Mouse (Mus musculus) adrenal gland, postnatal 14 days (tissue): ENCODE results near the gene Olfr15. TPM values are rescaled to one million over a fixed set of nuclear protein-coding genes. Genes with fewer than 3 reads are reported as not detected.

Experiments
- DNase-seq: peaks from one replicate; pipeline ENCODE4 v3.0.0; 2021; ENCODE audit warnings: mixed read lengths
- total RNA-seq: library from RNA; stranded (reverse); gene quantifications from 2 replicates; pipeline ENCODE4 v1.2.3, GENCODE M21; 2021

Gene Olfr15
- total RNA-seq, 1 experiment from 2014 or later: not detected

GRCm38 (mm10) chr16:3872216-3873047 is 41.8 kb downstream of the Olfr15 start, which contains the start of gene Naa60:
Gene Naa60, plus strand, starts transcription at chr16:3872375.
- DNase-seq: peak; percentile 96

- no peak for DNase-seq
These were observed 45.7 kb downstream of the Olfr15 start for GRCm38 (mm10) chr16:3876346-3876745.

- DNase-seq: peak; percentile 97
These were observed 53.8 kb downstream of the Olfr15 start, which contains the start of the genes Zfp597 and Gm20695 for GRCm38 (mm10) chr16:3884201-3885064. Gene Zfp597, minus strand, starts transcription at chr16:3884561. Gene Gm20695, plus strand, starts transcription at chr16:3884648.

- peak; percentile 11 for DNase-seq
These were observed 54.5 kb downstream of the Olfr15 start for GRCm38 (mm10) chr16:3885065-3885670.

- DNase-seq: no peak
These were observed 61.1 kb downstream of the Olfr15 start for GRCm38 (mm10) chr16:3891621-3892295.

GRCm38 (mm10) chr16:3893739-3894138 is 63.1 kb downstream of the Olfr15 start:
- DNase-seq: no peak

Other genes with a start within 250 kb of the Olfr15 start
- gene Olfr161, start 239.8 kb upstream of the Olfr15 start, total RNA-seq: not detected in 2 replicates
- gene Mefv, start 112.8 kb upstream of the Olfr15 start, total RNA-seq: 0.11 and 0.26 TPM in 2 replicates
- gene Zfp263, start 86.8 kb upstream of the Olfr15 start, total RNA-seq: 19.3 and 20.5 TPM in 2 replicates
- gene Zfp174, start 16.4 kb downstream of the Olfr15 start, total RNA-seq: 3.9 and 5.6 TPM in 2 replicates
- gene Naa60, start 41.5 kb downstream of the Olfr15 start, total RNA-seq: 68.1 and 83.4 TPM in 2 replicates
- 15.6 and 20.1 TPM in 2 replicates for gene Zfp597, start 53.7 kb downstream of the Olfr15 start, total RNA-seq
- 0.86 and 1.4 TPM in 2 replicates for gene Gm20695, start 53.8 kb downstream of the Olfr15 start, total RNA-seq
- 3.0 and 3.3 TPM in 2 replicates for gene 1700037C18Rik, start 77.8 kb downstream of the Olfr15 start, total RNA-seq
- 15.6 and 18.3 TPM in 2 replicates for gene Cluap1, start 77.9 kb downstream of the Olfr15 start, total RNA-seq
- gene Nlrc3, start 145.8 kb downstream of the Olfr15 start, total RNA-seq: 2.6 and 5.8 TPM in 2 replicates
- 22.2 and 27.8 TPM in 2 replicates for gene Slx4, start 172.9 kb downstream of the Olfr15 start, total RNA-seq
- not detected in 2 replicates for gene Dnase1, start 206.1 kb downstream of the Olfr15 start, total RNA-seq
- gene Trap1, start 246.9 kb downstream of the Olfr15 start, total RNA-seq: 194 and 216 TPM in 2 replicates